Mouse (Mus musculus) embryonic facial prominence, embryonic 12.5 days (tissue): Measurements from ENCODE around the gene Ccdc102a. TPM values are rescaled to one million over a fixed set of nuclear protein-coding genes. Genes with fewer than 3 reads are reported as not detected.

Experiments
- ATAC-seq: fragments of 200-750 bp; cut with Nextera tagmentation; 2 replicates; pipeline ENCODE4 v1.8.0; 2017; ENCODE audit not compliant: insufficient number of reproducible peaks, insufficient read depth, low FRiP score, low TSS enrichment
- H3K27ac ChIP-seq: fragments of 300-500 bp; sonication (generic); 2 replicates; pipeline ENCODE4 v1.5.1; 2016; ENCODE audit warnings: mild to moderate bottlenecking
- H3K27me3 ChIP-seq: fragments of 300-500 bp; sonication (generic); 2 replicates; pipeline ENCODE4 v1.6.1; 2016; ENCODE audit warnings: mild to moderate bottlenecking, moderate library complexity
- H3K36me3 ChIP-seq: fragments of 300-500 bp; sonication (generic); 2 replicates; pipeline ENCODE4 v1.6.1; 2016; ENCODE audit warnings: mild to moderate bottlenecking
- H3K4me1 ChIP-seq: fragments of 300-500 bp; sonication (generic); 2 replicates; pipeline ENCODE4 v1.6.1; 2016
- H3K4me2 ChIP-seq: fragments of 300-500 bp; sonication (generic); replicated peaks from 2 replicates; pipeline ENCODE4 v1.6.1; 2016; ENCODE audit warnings: mild to moderate bottlenecking, moderate library complexity
- H3K4me3 ChIP-seq: fragments of 300-500 bp; sonication (generic); 2 replicates; pipeline ENCODE4 v1.5.1; 2016; ENCODE audit warnings: mild to moderate bottlenecking
- H3K9ac ChIP-seq: fragments of 300-500 bp; sonication (generic); 2 replicates; pipeline ENCODE4 v1.6.1; 2016; ENCODE audit warnings: mild to moderate bottlenecking, moderate library complexity
- H3K9me3 ChIP-seq: fragments of 300-500 bp; sonication (generic); 2 replicates; pipeline ENCODE4 v1.6.1; 2016; ENCODE audit warnings: mild to moderate bottlenecking, moderate library complexity
- WGBS: fragments of 180-500 bp; shearing (Covaris S2); methylation state at CpG from one replicate; pipeline ENCODE4 v1.1.7; 2016; 5-methylcytosine and 5-hydroxymethylcytosine counted together
- polyA plus RNA-seq: library from polyadenylated mRNA; unstranded; fragments of >200 nt; fragmentation: Nextera tagmentation; extraction: Ambion mirVana; gene quantifications from 2 replicates; pipeline ENCODE4 v1.2.1, GENCODE M21; 2016

Gene Ccdc102a
- polyA plus RNA-seq: 51.5 and 51.9 TPM in 2 replicates

- Histone ChIP-seq H3K4me2 (peak within 1 kb of the TSS; percentile 78), H3K4me3 (peak within 1 kb of the TSS; percentile 81), H3K9ac (peak within 1 kb of the TSS; percentile 83), H3K4me1 (peaks cover 41% of the 10 kb centered on the region), H3K36me3 (peaks cover 4% of the 10 kb centered on the region; the same call in 1 of the 2 replicates), H3K27me3 (peaks cover 9% of the 10 kb centered on the region), H3K27ac (peak within 1 kb of the TSS; percentile 86), H3K9me3 (no peaks in the 10 kb centered on the region)
- ATAC-seq: peak; percentile 17; the same call in 1 of the 2 replicates
- WGBS: 1% methylated on average over 43 of the region's 51 CpGs
Measured at GRCm38 (mm10) chr8:94917851-94918495, at the start of gene Ccdc102a. Ccdc102a (minus strand) TSS chr8:94918098.

GRCm38 (mm10) chr8:94967554-94967953 lies 49.7 kb upstream of the Ccdc102a start:
- no peak overlapping the region for H3K27ac ChIP-seq
- ATAC-seq: no peak
- 89% methylated on average over 3 of the region's 3 CpGs for WGBS
- H3K4me1 ChIP-seq: no peaks in the 10 kb centered on the region
- no peak overlapping the region for H3K4me2 ChIP-seq
- no peak overlapping the region for H3K4me3 ChIP-seq
- H3K9me3 ChIP-seq: no peaks in the 10 kb centered on the region
- no peak overlapping the region for H3K9ac ChIP-seq
- H3K36me3 ChIP-seq: no peaks in the 10 kb centered on the region
- no peaks in the 10 kb centered on the region for H3K27me3 ChIP-seq

- ATAC-seq: no peak
- 88% methylated on average over 4 of the region's 4 CpGs for WGBS
Measured at GRCm38 (mm10) chr8:94967071-94967470, 49.2 kb upstream of the Ccdc102a start.

GRCm38 (mm10) chr8:94966578-94966977 lies 48.7 kb upstream of the Ccdc102a start:
- Histone ChIP-seq H3K36me3 (no peaks in the 10 kb centered on the region), H3K27ac (no peak overlapping the region), H3K4me1 (no peaks in the 10 kb centered on the region), H3K9me3 (no peaks in the 10 kb centered on the region), H3K27me3 (no peaks in the 10 kb centered on the region), H3K4me3 (no peak overlapping the region), H3K9ac (no peak overlapping the region), H3K4me2 (no peak overlapping the region)
- no peak for ATAC-seq
- 24% methylated on average over 7 of the region's 7 CpGs for WGBS

More at GRCm38 (mm10) chr8:94967071-94967470, 49.2 kb upstream of the Ccdc102a start:
- H3K9ac ChIP-seq: no peak overlapping the region
- H3K4me3 ChIP-seq: no peak overlapping the region
- no peaks in the 10 kb centered on the region for H3K4me1 ChIP-seq
- no peaks in the 10 kb centered on the region for H3K36me3 ChIP-seq
- no peak overlapping the region for H3K4me2 ChIP-seq
- no peaks in the 10 kb centered on the region for H3K27me3 ChIP-seq
- no peak overlapping the region for H3K27ac ChIP-seq
- H3K9me3 ChIP-seq: no peaks in the 10 kb centered on the region

- Histone ChIP-seq H3K27me3 (no peaks in the 10 kb centered on the region), H3K4me3 (no peak overlapping the region), H3K36me3 (no peaks in the 10 kb centered on the region), H3K9me3 (no peaks in the 10 kb centered on the region), H3K27ac (no peak overlapping the region), H3K9ac (no peak overlapping the region), H3K4me2 (no peak overlapping the region), H3K4me1 (no peaks in the 10 kb centered on the region)
- ATAC-seq: no peak
- 52% methylated on average over 10 of the region's 10 CpGs for WGBS
Measured at GRCm38 (mm10) chr8:94964828-94965227, 46.9 kb upstream of the Ccdc102a start.

- no peak overlapping the region for H3K4me2 ChIP-seq
- no peak overlapping the region for H3K9ac ChIP-seq
- no peaks in the 10 kb centered on the region for H3K4me1 ChIP-seq
- 86% methylated on average over 1 of the region's 1 CpGs for WGBS
- no peak for ATAC-seq
- no peaks in the 10 kb centered on the region for H3K27me3 ChIP-seq
- H3K9me3 ChIP-seq: no peaks in the 10 kb centered on the region
- H3K4me3 ChIP-seq: no peak overlapping the region
- H3K27ac ChIP-seq: no peak overlapping the region
- no peaks in the 10 kb centered on the region for H3K36me3 ChIP-seq
Measured at GRCm38 (mm10) chr8:94962201-94962600, 44.3 kb upstream of the Ccdc102a start.

- WGBS: 85% methylated on average over 1 of the region's 1 CpGs
- no peaks in the 10 kb centered on the region for H3K9me3 ChIP-seq
- ATAC-seq: no peak
- H3K9ac ChIP-seq: no peak overlapping the region
- H3K27me3 ChIP-seq: no peaks in the 10 kb centered on the region
- H3K36me3 ChIP-seq: no peaks in the 10 kb centered on the region
- H3K4me3 ChIP-seq: no peak overlapping the region
- H3K27ac ChIP-seq: no peak overlapping the region
- H3K4me2 ChIP-seq: no peak overlapping the region
- no peaks in the 10 kb centered on the region for H3K4me1 ChIP-seq
Measured at GRCm38 (mm10) chr8:94956078-94956574, 38.2 kb upstream of the Ccdc102a start.

GRCm38 (mm10) chr8:94954921-94955758 lies 37.2 kb upstream of the Ccdc102a start:
- no peak overlapping the region for H3K9ac ChIP-seq
- no peaks in the 10 kb centered on the region for H3K36me3 ChIP-seq
- H3K4me2 ChIP-seq: no peak overlapping the region
- no peak overlapping the region for H3K27ac ChIP-seq
- no peaks in the 10 kb centered on the region for H3K9me3 ChIP-seq
- H3K4me1 ChIP-seq: no peaks in the 10 kb centered on the region
- ATAC-seq: no peak
- WGBS: 34% methylated on average over 9 of the region's 9 CpGs
- H3K4me3 ChIP-seq: no peak overlapping the region
- H3K27me3 ChIP-seq: no peaks in the 10 kb centered on the region

- H3K9me3 ChIP-seq: no peaks in the 10 kb centered on the region
- H3K27ac ChIP-seq: no peak overlapping the region
- H3K4me3 ChIP-seq: no peak overlapping the region
- H3K4me2 ChIP-seq: no peak overlapping the region
- ATAC-seq: no peak
- no peaks in the 10 kb centered on the region for H3K36me3 ChIP-seq
- H3K9ac ChIP-seq: no peak overlapping the region
- 82% methylated on average over 7 of the region's 7 CpGs for WGBS
- no peaks in the 10 kb centered on the region for H3K4me1 ChIP-seq
- H3K27me3 ChIP-seq: no peaks in the 10 kb centered on the region
Measured at GRCm38 (mm10) chr8:94954368-94954737, 36.5 kb upstream of the Ccdc102a start.

- Histone ChIP-seq H3K4me3 (no peak overlapping the region), H3K27ac (no peak overlapping the region), H3K9me3 (no peaks in the 10 kb centered on the region), H3K4me2 (no peak overlapping the region), H3K36me3 (no peaks in the 10 kb centered on the region), H3K27me3 (no peaks in the 10 kb centered on the region), H3K4me1 (no peaks in the 10 kb centered on the region), H3K9ac (no peak overlapping the region)
- 71% methylated on average over 7 of the region's 7 CpGs for WGBS
- ATAC-seq: no peak
Measured at GRCm38 (mm10) chr8:94953624-94954367, 35.9 kb upstream of the Ccdc102a start.

- no peak for ATAC-seq
- Histone ChIP-seq H3K4me3 (no peak overlapping the region), H3K27me3 (no peaks in the 10 kb centered on the region), H3K4me2 (no peak overlapping the region), H3K4me1 (no peaks in the 10 kb centered on the region), H3K9ac (no peak overlapping the region), H3K9me3 (no peaks in the 10 kb centered on the region), H3K27ac (no peak overlapping the region), H3K36me3 (no peaks in the 10 kb centered on the region)
- WGBS: 71% methylated on average over 5 of the region's 5 CpGs
Measured at GRCm38 (mm10) chr8:94952086-94952485, 34.2 kb upstream of the Ccdc102a start.
